Mouse (Mus musculus) ovary, adult 10 weeks (tissue): ENCODE measurements around the gene Lrguk. TPM values are rescaled to one million over a fixed set of nuclear protein-coding genes. Genes with fewer than 3 reads are reported as not detected.

Experiments
- polyA plus RNA-seq: library from polyadenylated mRNA; stranded (reverse); fragments of 350-450 nt; fragmentation: Illumina TruSeq; extraction: RNeasy Lipid Tissue Mini Kit (QIAGEN cat#74804); gene quantifications from one replicate; pipeline ENCODE4 v1.2.3, GENCODE M21; 2014

Gene Lrguk
- polyA plus RNA-seq: 6.3 TPM

GRCm38 (mm10) chr6:34028933-34029745 is at the start of gene Lrguk:
TSS of gene Lrguk (plus strand) at chr6:34029448.

GRCm38 (mm10) chr6:34176864-34177247 is 147.6 kb downstream of the Lrguk start, which contains the start of gene Slc35b4:
TSS of gene Slc35b4 (minus strand) at chr6:34177111.

Other genes with a start within 250 kb of the Lrguk start
- gene Slc35b4, start 147.7 kb downstream of the Lrguk start, polyA plus RNA-seq: 23.4 TPM